Mouse (Mus musculus) lung, postnatal 0 days (tissue): ENCODE measurements around the gene Dnajb13. TPM values are rescaled to one million over a fixed set of nuclear protein-coding genes. Genes with fewer than 3 reads are reported as not detected.

Source experiments
- ATAC-seq: fragments of 200-750 bp; cut with Nextera tagmentation; 2 replicates; pipeline ENCODE4 v1.8.0; 2017; ENCODE audit warnings: moderate library complexity
- DNase-seq: peaks from one replicate; pipeline ENCODE4 v3.0.0-alpha.2; 2016; ENCODE audit warnings: low spot score
- H3K27ac ChIP-seq: fragments of 300-500 bp; sonication (generic); 2 replicates; pipeline ENCODE4 v1.5.1; 2014; ENCODE audit warnings: antibody characterized with exemption, mild to moderate bottlenecking, low read length, mixed read lengths
- H3K27me3 ChIP-seq: fragments of 300-500 bp; sonication (generic); replicated peaks from 2 replicates; pipeline ENCODE4 v1.6.1; 2014; ENCODE audit warnings: low read length, mixed read lengths; ENCODE audit not compliant: insufficient read depth
- H3K36me3 ChIP-seq: fragments of 300-500 bp; sonication (generic); 2 replicates; pipeline ENCODE4 v1.6.1; 2014; ENCODE audit warnings: low read length, mixed read lengths; ENCODE audit not compliant: insufficient read depth
- H3K4me1 ChIP-seq: fragments of 300-500 bp; sonication (generic); 2 replicates; pipeline ENCODE4 v1.6.1; 2014; ENCODE audit warnings: antibody characterized with exemption, low read depth, low read length, mixed read lengths; ENCODE audit not compliant: insufficient read depth
- H3K4me2 ChIP-seq: fragments of 300-500 bp; sonication (generic); replicated peaks from 2 replicates; pipeline ENCODE4 v1.6.1; 2014; ENCODE audit warnings: low read depth, mild to moderate bottlenecking, low read length, moderate library complexity, mixed read lengths
- H3K4me3 ChIP-seq: fragments of 300-500 bp; sonication (generic); 2 replicates; pipeline ENCODE4 v1.5.1; 2014; ENCODE audit warnings: low read depth, low read length
- H3K9ac ChIP-seq: fragments of 300-500 bp; sonication (generic); replicated peaks from 2 replicates; pipeline ENCODE4 v1.6.1; 2014; ENCODE audit warnings: low read depth, mild to moderate bottlenecking
- H3K9me3 ChIP-seq: fragments of 300-500 bp; sonication (generic); 2 replicates; pipeline ENCODE4 v1.6.1; 2016; ENCODE audit warnings: low read length, mixed read lengths
- CTCF ChIP-seq: IDR thresholded peaks from 2 replicates; pipeline ENCODE4 v1.5.1; 2016; ENCODE audit warnings: antibody characterized with exemption, mild to moderate bottlenecking
- EP300 ChIP-seq: IDR thresholded peaks from 2 replicates; pipeline ENCODE4 v1.6.1; 2016; ENCODE audit warnings: antibody characterized with exemption, mild to moderate bottlenecking, control low read depth
- WGBS: fragments of 180-500 bp; shearing (Covaris S2); extraction: QIAGEN DNeasy Blood & Tissue Kit; methylation state at CpG from one replicate; pipeline ENCODE4 v1.1.7; 2014; 5-methylcytosine and 5-hydroxymethylcytosine counted together
- polyA plus RNA-seq: library from polyadenylated mRNA; unstranded; fragments of >200 nt; fragmentation: Nextera tagmentation; extraction: Ambion mirVana; gene quantifications from 2 replicates; pipeline ENCODE4 v1.2.1, GENCODE M21; 2015

Gene Dnajb13
- polyA plus RNA-seq, 1 experiment from 2014 or later = 13.7 TPM

DNA sequence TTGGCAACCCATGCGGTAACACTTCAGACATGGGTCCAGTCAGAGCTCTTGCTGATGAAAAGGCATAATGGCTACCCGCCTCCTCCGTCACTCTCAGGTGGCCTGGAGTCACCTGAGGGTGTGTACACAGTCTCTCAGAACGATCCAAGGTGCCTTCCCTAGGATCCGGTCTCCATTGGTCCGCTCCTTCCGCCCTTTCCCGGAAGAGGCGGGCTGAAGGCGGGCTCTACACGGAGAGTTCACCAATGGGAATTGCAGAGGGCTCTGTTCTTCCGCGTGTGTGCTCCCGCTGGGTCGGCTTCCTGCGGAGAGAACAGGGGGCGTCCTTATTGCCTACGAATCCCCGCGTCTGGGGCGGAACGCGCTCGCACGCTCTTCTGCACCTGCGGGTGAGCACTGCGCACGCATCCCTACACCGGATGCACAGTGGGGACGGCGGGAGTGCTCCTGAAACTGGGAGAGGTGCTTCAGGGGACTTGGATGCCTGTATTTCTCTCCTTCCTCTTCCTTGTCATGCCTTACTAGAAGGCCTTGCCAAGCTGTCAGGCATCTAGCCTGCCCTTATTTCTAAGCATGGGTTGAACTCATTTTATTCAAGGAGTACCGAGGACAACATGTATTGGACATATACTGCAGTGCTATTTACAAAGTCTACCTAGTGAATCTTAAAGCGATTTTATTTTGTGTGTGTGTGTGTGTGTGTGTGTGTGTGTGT is 22.2 kb upstream of the Dnajb13 start, which contains the start of gene Coa4:
TSS of gene Coa4 (plus strand) at position 268 of the 715 bp plus-strand sequence.
- ATAC-seq = peak; percentile 99
- Histone ChIP-seq H3K36me3 (no peaks in the 10 kb centered on the region; the same call in 1 of the 2 replicates), H3K9ac (peak within 1 kb of the TSS; percentile 41), H3K9me3 (no peaks in the 10 kb centered on the region), H3K4me1 (peaks cover 4% of the 10 kb centered on the region; the same call in 1 of the 2 replicates), H3K4me2 (peak within 1 kb of the TSS; percentile 64), H3K27me3 (no peaks in the 10 kb centered on the region), H3K4me3 (peak within 1 kb of the TSS; percentile 50), H3K27ac (peak within 1 kb of the TSS; percentile 77)
- under 1% methylated on average over 33 of the region's 33 CpGs for WGBS
- DNase-seq = peak; percentile 98
- peak; percentile 39 for TF ChIP-seq CTCF
- no peak; the same call in 1 of the 2 replicates for TF ChIP-seq EP300

- no peak overlapping the region for H3K27ac ChIP-seq
- peaks cover 4% of the 10 kb centered on the region; the same call in 1 of the 2 replicates for H3K4me1 ChIP-seq
- H3K4me2 ChIP-seq = no peak overlapping the region
- no peaks in the 10 kb centered on the region for H3K9me3 ChIP-seq
- no peak overlapping the region for H3K4me3 ChIP-seq
- no peak for DNase-seq
- H3K36me3 ChIP-seq = no peaks in the 10 kb centered on the region; the same call in 1 of the 2 replicates
- WGBS = 82% methylated on average over 2 of the region's 2 CpGs
- no peaks in the 10 kb centered on the region for H3K27me3 ChIP-seq
- TF ChIP-seq CTCF (no peak), EP300 (no peak)
- H3K9ac ChIP-seq = no peak overlapping the region
- no peak for ATAC-seq
Measured at GRCm38 (mm10) chr7:100535831-100536230, 21.1 kb upstream of the Dnajb13 start.

DNA sequence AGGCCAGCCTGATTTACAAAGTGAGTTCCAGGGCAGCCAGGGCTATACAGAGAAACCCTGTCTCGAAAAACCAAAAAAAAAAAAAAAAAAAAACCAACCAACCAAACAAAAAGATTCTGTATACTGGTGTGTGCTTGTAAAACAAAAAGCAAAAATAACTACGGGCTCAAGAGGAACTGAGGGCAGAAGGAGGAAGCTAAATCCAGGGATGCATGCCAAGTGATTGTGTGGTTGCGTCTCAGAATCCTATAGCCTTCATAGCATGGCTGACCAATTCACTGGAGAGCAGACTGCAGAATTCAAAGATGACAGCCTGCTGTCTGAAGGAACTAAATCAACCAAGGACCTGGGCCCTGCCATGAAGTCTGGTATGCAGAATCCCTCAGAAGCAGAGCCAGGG is 19.5 kb upstream of the Dnajb13 start:
- no peaks in the 10 kb centered on the region; the same call in 1 of the 2 replicates for H3K36me3 ChIP-seq
- H3K4me1 ChIP-seq = peaks cover 4% of the 10 kb centered on the region; the same call in 1 of the 2 replicates
- ATAC-seq (no peak), DNase-seq (no peak)
- no peaks in the 10 kb centered on the region for H3K9me3 ChIP-seq
- no peak overlapping the region for H3K9ac ChIP-seq
- no peaks in the 10 kb centered on the region for H3K27me3 ChIP-seq
- 55% methylated on average over 3 of the region's 3 CpGs for WGBS
- H3K4me3 ChIP-seq = no peak overlapping the region
- TF ChIP-seq EP300 (no peak), CTCF (no peak)
- H3K27ac ChIP-seq = no peak overlapping the region
- no peak overlapping the region for H3K4me2 ChIP-seq

- H3K27me3 ChIP-seq = no peaks in the 10 kb centered on the region
- DNase-seq (peak; percentile 21), ATAC-seq (no peak)
- H3K4me2 ChIP-seq = 0 out of 2 replicates have a peak overlapping the region, but pooled peaks have one; percentile 8
- H3K9me3 ChIP-seq = no peaks in the 10 kb centered on the region
- no peak overlapping the region; the same call in 1 of the 2 replicates for H3K9ac ChIP-seq
- peak overlapping the region; percentile 43 for H3K27ac ChIP-seq
- TF ChIP-seq EP300 = no peak
- no peak for TF ChIP-seq CTCF
- H3K4me1 ChIP-seq = peaks cover 4% of the 10 kb centered on the region; the same call in 1 of the 2 replicates
- 27% methylated on average over 2 of the region's 2 CpGs for WGBS
- no peak overlapping the region for H3K4me3 ChIP-seq
- no peaks in the 10 kb centered on the region for H3K36me3 ChIP-seq
Measured at GRCm38 (mm10) chr7:100533503-100533902, 18.7 kb upstream of the Dnajb13 start.

GRCm38 (mm10) chr7:100530766-100531165 is 16.0 kb upstream of the Dnajb13 start:
- no peak overlapping the region for H3K4me2 ChIP-seq
- no peak overlapping the region for H3K27ac ChIP-seq
- H3K27me3 ChIP-seq = no peaks in the 10 kb centered on the region
- no peak overlapping the region for H3K9ac ChIP-seq
- no peaks in the 10 kb centered on the region for H3K9me3 ChIP-seq
- 89% methylated on average over 5 of the region's 5 CpGs for WGBS
- DNase-seq = no peak
- H3K36me3 ChIP-seq = no peaks in the 10 kb centered on the region
- no peak for ATAC-seq
- no peaks in the 10 kb centered on the region; the same call in 1 of the 2 replicates for H3K4me1 ChIP-seq
- no peak overlapping the region for H3K4me3 ChIP-seq
- TF ChIP-seq CTCF = no peak
- TF ChIP-seq EP300 = no peak

GRCm38 (mm10) chr7:100524669-100525068 is 9.9 kb upstream of the Dnajb13 start:
- H3K4me1 ChIP-seq = no peaks in the 10 kb centered on the region
- 56% methylated on average over 8 of the region's 8 CpGs for whole genome bisulfite sequencing
- ATAC-seq = no peak
- H3K27me3 ChIP-seq = no peaks in the 10 kb centered on the region
- H3K4me2 ChIP-seq = no peak overlapping the region
- no peak for TF ChIP-seq CTCF
- H3K9me3 ChIP-seq = no peaks in the 10 kb centered on the region
- H3K36me3 ChIP-seq = no peaks in the 10 kb centered on the region
- H3K4me3 ChIP-seq = no peak overlapping the region
- DNase-seq = no peak
- no peak overlapping the region for H3K9ac ChIP-seq
- no peak overlapping the region for H3K27ac ChIP-seq
